Mouse (Mus musculus) NIH3T3 (cell line): ENCODE results near the gene Mmgt2.

Source experiments
- DNase-seq: peaks from one replicate; pipeline ENCODE4 v3.0.0-alpha.2; 2012; ENCODE audit warnings: low read depth

Mmgt2 gene

GRCm38 (mm10) chr11:62648591-62649391 is at the start of gene Mmgt2:
Gene Mmgt2 (plus strand): TSS chr11:62648664.
- peak; percentile 97 for DNase-seq

- no peak for DNase-seq
These were observed 46.5 kb upstream of the Mmgt2 start for GRCm38 (mm10) chr11:62601732-62602618.

GRCm38 (mm10) chr11:62602619-62603311 is 45.7 kb upstream of the Mmgt2 start:
- peak; percentile 99 for DNase-seq

- peak; percentile 64 for DNase-seq
These were observed 45.0 kb upstream of the Mmgt2 start for GRCm38 (mm10) chr11:62603312-62604056.

GRCm38 (mm10) chr11:62604123-62604706 is 44.2 kb upstream of the Mmgt2 start:
- DNase-seq, result peak; percentile 15

GRCm38 (mm10) chr11:62604886-62605618 is 43.4 kb upstream of the Mmgt2 start:
- peak; percentile 49 for DNase-seq

GRCm38 (mm10) chr11:62605619-62606298 is 42.7 kb upstream of the Mmgt2 start:
- peak; percentile 36 for DNase-seq

- peak; percentile 19 for DNase-seq
These were observed 41.9 kb upstream of the Mmgt2 start for GRCm38 (mm10) chr11:62606299-62607169.

- no peak for DNase-seq
These were observed 41.1 kb upstream of the Mmgt2 start for GRCm38 (mm10) chr11:62607170-62607951.

GRCm38 (mm10) chr11:62607952-62608201 is 40.6 kb upstream of the Mmgt2 start:
- no peak for DNase-seq

GRCm38 (mm10) chr11:62608826-62609675 is 39.4 kb upstream of the Mmgt2 start:
- no peak for DNase-seq

GRCm38 (mm10) chr11:62610304-62610703 is 38.2 kb upstream of the Mmgt2 start:
- no peak for DNase-seq

- no peak for DNase-seq
These were observed 35.9 kb upstream of the Mmgt2 start for GRCm38 (mm10) chr11:62612604-62613003.

- peak; percentile 97 for DNase-seq
These were observed 34.7 kb upstream of the Mmgt2 start for GRCm38 (mm10) chr11:62613657-62614365.

- DNase-seq, result no peak
These were observed 33.5 kb upstream of the Mmgt2 start for GRCm38 (mm10) chr11:62614876-62615410.

GRCm38 (mm10) chr11:62615456-62615855 is 33.0 kb upstream of the Mmgt2 start:
- DNase-seq, result no peak
